Mouse (Mus musculus) C2C12 (cell line): ENCODE data around the gene Ocm. TPM values are rescaled to one million over a fixed set of nuclear protein-coding genes. Genes with fewer than 3 reads are reported as not detected.

Experiments used
- H3K27me3 ChIP-seq: one replicate; pipeline ENCODE4 v1.6.1; 2011; ENCODE audit not compliant: control insufficient read depth, insufficient read depth, insufficient read length
- H3K36me3 ChIP-seq: one replicate; pipeline ENCODE4 v1.6.1; 2011; ENCODE audit not compliant: control insufficient read depth, insufficient read depth
- H3K4me3 ChIP-seq: one replicate; pipeline ENCODE4 v1.5.1; 2011; ENCODE audit warnings: mild to moderate bottlenecking, control low read depth; ENCODE audit not compliant: poor library complexity, insufficient read depth, severe bottlenecking
- H3K79me2 ChIP-seq: one replicate; pipeline ENCODE4 v1.6.1; 2011; ENCODE audit not compliant: control insufficient read depth, insufficient read depth
- H3K79me3 ChIP-seq: one replicate; pipeline ENCODE4 v1.6.1; 2011; ENCODE audit warnings: low read depth, control low read depth
- H3ac ChIP-seq: one replicate; pipeline ENCODE3; 2011; ENCODE audit warnings: low read depth; ENCODE audit not compliant: control insufficient read depth, insufficient read length
- CEBPB ChIP-seq: IDR thresholded peaks from one replicate; pipeline ENCODE4 v1.6.1; 2011; ENCODE audit warnings: low read depth, mild to moderate bottlenecking, control low read depth, moderate library complexity
- CTCF ChIP-seq: IDR thresholded peaks from one replicate; pipeline ENCODE4 v1.5.1; 2011; ENCODE audit not compliant: control insufficient read depth, insufficient read depth, insufficient read length
- FOSL1 ChIP-seq: IDR thresholded peaks from one replicate; pipeline ENCODE4 v1.8.0; 2011; ENCODE audit warnings: mild to moderate bottlenecking, low read length; ENCODE audit not compliant: poor library complexity, insufficient read depth, severe bottlenecking
- MAX ChIP-seq: IDR thresholded peaks from one replicate; pipeline ENCODE4 v1.6.1; 2011; ENCODE audit warnings: mild to moderate bottlenecking, control low read depth
- MYOD1 ChIP-seq: IDR thresholded peaks from one replicate; pipeline ENCODE4 v1.6.1; 2011; ENCODE audit warnings: low read depth; ENCODE audit not compliant: control insufficient read depth, insufficient read length
- MYOG ChIP-seq: IDR thresholded peaks from one replicate; pipeline ENCODE4 v1.6.1; 2011; ENCODE audit not compliant: control insufficient read depth, insufficient read length; ENCODE audit errors: extremely low read depth
- USF1 ChIP-seq: IDR thresholded peaks from one replicate; pipeline ENCODE4 v1.6.1; 2011; ENCODE audit warnings: low read depth, mild to moderate bottlenecking, control low read depth, moderate library complexity
- polyA plus RNA-seq: library from polyadenylated mRNA; unstranded; fragments of >200 nt; fragmentation: generic; extraction: Trizol; gene quantifications from one replicate; pipeline ENCODE4 v1.2.1, GENCODE M21; 2012; ENCODE audit warnings: missing spikeins

The Ocm gene
- polyA plus RNA-seq, 1 experiment: not detected

- H3ac ChIP-seq: no peak overlapping the region
- peaks cover 55% of the 10 kb centered on the region for H3K36me3 ChIP-seq
- no peak for TF ChIP-seq CEBPB
- no peak for TF ChIP-seq FOSL1
- no peak for TF ChIP-seq MAX
- TF ChIP-seq USF1: no peak
- no peak for TF ChIP-seq MYOD1
- TF ChIP-seq CTCF: no peak
- no peaks in the 10 kb centered on the region for H3K79me2 ChIP-seq
- no peaks in the 10 kb centered on the region for H3K79me3 ChIP-seq
- no peaks in the 10 kb centered on the region for H3K27me3 ChIP-seq
- no peak overlapping the region for H3K4me3 ChIP-seq
Measured at GRCm38 (mm10) chr5:143987596-143987995, 38.9 kb downstream of the Ocm start.

- Histone ChIP-seq H3K79me2 (no peaks in the 10 kb centered on the region), H3K27me3 (no peaks in the 10 kb centered on the region), H3ac (no peak overlapping the region), H3K36me3 (peaks cover 38% of the 10 kb centered on the region), H3K79me3 (no peaks in the 10 kb centered on the region), H3K4me3 (no peak overlapping the region)
- no peak for TF ChIP-seq MYOD1
Measured at GRCm38 (mm10) chr5:143985381-143985780, 41.1 kb downstream of the Ocm start.

DNA sequence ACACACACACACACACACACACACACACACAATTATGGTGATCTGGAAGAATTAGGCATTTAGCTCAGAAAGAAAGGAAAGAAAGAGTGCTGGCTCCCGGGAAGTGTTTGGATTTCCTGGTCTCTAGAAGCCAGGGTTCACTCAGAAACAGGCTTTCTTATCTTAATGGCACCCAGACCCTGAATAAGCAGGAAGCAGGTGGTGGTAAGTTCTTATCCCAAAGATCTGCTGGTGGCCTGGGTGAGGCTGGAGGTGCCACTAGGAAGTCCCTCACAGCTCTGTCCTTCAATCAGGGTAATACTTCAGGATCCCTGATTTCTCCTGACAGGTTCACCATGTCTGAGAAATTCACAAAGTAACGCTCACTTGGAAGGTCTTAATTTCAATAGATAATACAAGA lies 44.1 kb downstream of the Ocm start:
- Histone ChIP-seq H3K79me3 (no peaks in the 10 kb centered on the region), H3K27me3 (no peaks in the 10 kb centered on the region), H3ac (no peak overlapping the region), H3K4me3 (no peak overlapping the region), H3K79me2 (no peaks in the 10 kb centered on the region), H3K36me3 (peaks cover 10% of the 10 kb centered on the region)
- TF ChIP-seq USF1 (no peak), FOSL1 (no peak), CTCF (no peak), CEBPB (no peak), MYOG (no peak), MAX (no peak), MYOD1 (no peak)

DNA sequence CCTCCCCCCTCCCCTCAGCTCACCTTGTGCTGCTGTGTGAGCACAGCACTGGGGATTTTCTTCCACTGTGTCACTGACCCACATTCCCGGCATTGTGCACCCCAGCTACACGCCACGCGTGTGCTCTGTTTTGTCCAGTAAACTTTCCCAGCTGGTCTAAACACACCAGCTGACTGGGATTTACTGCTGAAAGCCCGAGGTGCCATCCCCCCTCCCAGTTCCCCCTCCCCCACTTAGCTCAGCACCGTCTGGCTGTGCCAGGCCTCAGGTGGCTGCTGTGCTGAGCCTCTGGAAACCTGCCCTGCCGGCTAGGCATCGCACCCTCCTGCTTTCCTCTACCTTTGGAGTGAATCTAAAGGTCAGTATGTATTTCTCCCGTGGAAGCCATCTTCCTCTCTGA lies 45.6 kb downstream of the Ocm start:
- no peaks in the 10 kb centered on the region for H3K36me3 ChIP-seq
- H3ac ChIP-seq: no peak overlapping the region
- no peaks in the 10 kb centered on the region for H3K79me3 ChIP-seq
- TF ChIP-seq MAX (no peak), FOSL1 (no peak), CTCF (no peak), MYOG (no peak), MYOD1 (no peak), CEBPB (no peak), USF1 (no peak)
- H3K4me3 ChIP-seq: no peak overlapping the region
- no peaks in the 10 kb centered on the region for H3K79me2 ChIP-seq
- peaks cover 5% of the 10 kb centered on the region for H3K27me3 ChIP-seq

DNA sequence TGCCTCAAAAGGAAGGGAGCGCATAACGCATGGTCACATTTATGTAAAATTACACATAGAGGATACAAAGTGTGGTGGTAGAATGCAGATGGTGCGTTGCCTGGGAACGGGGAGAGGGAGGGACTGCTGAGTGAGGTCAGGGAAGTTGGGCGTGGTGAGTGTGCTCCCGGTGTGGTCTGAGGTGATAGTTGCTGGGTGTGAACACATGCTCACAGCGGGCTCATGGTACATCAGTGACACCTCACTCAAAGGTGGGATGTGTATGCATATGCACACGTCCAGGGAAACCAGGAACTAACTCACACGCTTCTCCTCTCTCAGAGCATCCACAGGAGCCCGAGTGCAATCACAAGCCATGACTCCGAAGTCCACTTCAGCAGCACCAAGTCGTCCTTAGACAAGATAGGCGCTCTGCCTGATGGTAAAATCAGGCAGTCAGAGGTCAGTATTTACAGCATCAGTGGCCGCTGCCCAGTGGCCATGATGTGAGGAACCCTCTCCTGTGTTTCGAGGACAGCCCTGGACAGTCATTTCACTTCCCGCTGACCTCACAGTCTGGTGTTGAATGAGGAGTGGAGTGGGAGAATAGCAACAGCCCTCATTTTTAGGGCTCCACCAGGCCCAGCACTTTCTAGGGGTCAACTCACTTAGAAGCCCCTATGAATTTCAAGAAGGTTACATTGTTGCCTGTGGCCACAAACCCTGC lies 49.6 kb downstream of the Ocm start:
- Histone ChIP-seq H3K27me3 (peaks cover 5% of the 10 kb centered on the region), H3K4me3 (no peak overlapping the region), H3ac (no peak overlapping the region), H3K79me3 (no peaks in the 10 kb centered on the region), H3K36me3 (no peaks in the 10 kb centered on the region), H3K79me2 (no peaks in the 10 kb centered on the region)
- TF ChIP-seq CEBPB: no peak
- TF ChIP-seq CTCF: no peak
- TF ChIP-seq USF1: no peak
- TF ChIP-seq FOSL1: no peak
- no peak for TF ChIP-seq MAX
- no peak for TF ChIP-seq MYOD1
- no peak for TF ChIP-seq MYOG

DNA sequence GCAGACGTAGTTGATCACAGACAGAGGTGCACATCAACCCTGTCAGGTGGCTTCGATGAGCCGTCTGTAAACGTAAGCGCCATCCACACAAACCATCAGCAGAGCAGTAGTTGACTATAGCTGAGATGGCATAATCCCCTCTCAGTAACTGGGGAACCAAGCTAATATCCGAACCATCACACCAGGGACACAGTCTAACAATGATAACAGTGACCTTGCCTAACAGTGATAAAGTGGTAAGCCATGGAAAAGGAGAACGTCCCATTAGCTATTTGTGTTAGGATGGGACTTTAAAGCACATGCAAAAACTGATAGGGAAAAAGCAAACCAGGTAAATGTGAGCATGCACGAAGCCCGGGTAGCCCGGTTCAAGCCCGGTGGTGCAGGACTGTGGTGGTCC lies 50.2 kb downstream of the Ocm start:
- Histone ChIP-seq H3K36me3 (no peaks in the 10 kb centered on the region), H3K79me3 (no peaks in the 10 kb centered on the region), H3K27me3 (peaks cover 5% of the 10 kb centered on the region), H3ac (no peak overlapping the region), H3K4me3 (no peak overlapping the region), H3K79me2 (no peaks in the 10 kb centered on the region)
- no peak for TF ChIP-seq MYOG
- TF ChIP-seq CTCF: no peak
- no peak for TF ChIP-seq MYOD1
- TF ChIP-seq FOSL1: no peak
- no peak for TF ChIP-seq CEBPB
